Mouse (Mus musculus) MEL (cell line): ENCODE measurements at regions not wholly inside any gene's neighbourhood (a gene's known extent, or its start where the extent isn't known, plus 50 kb on each side); places are given as distances from the start of the nearest gene placed in this dataset.
"Not testable (repeated sequence)": the region's sequence is repeated elsewhere in the genome, so short reads cannot be mapped to it uniquely, and the experiment has no call there.

Source experiments
- DNase-seq: peaks from one replicate; pipeline ENCODE4 v3.0.0; 2011; ENCODE audit warnings: low read depth, low spot score
- H3K27ac ChIP-seq: 2 replicates; pipeline ENCODE4 v1.5.1; 2012; ENCODE audit warnings: low read depth, mild to moderate bottlenecking, control low read depth, low read length, moderate library complexity; ENCODE audit not compliant: control insufficient read depth
- H3K27me3 ChIP-seq, 2 experiments: fragments of 150-350 bp in 1 of 2; sonication (generic) in 1 of 2; 2 replicates each; pipeline ENCODE4 v1.6.1; 2012; ENCODE audit warnings: low read length in 2 of 2, mild to moderate bottlenecking in 2 of 2, improper control_type of control experiment in 1 of 2, moderate library complexity in 1 of 2; ENCODE audit not compliant: insufficient read depth in 2 of 2, control insufficient read depth in 1 of 2
- H3K36me3 ChIP-seq, 2 experiments: 2 replicates each; pipeline ENCODE4 v1.6.1; 2012 to 2014; ENCODE audit warnings: low read length in 2 of 2, improper control_type of control experiment in 1 of 2, inconsistent platforms in 1 of 2, mild to moderate bottlenecking in 1 of 2; ENCODE audit not compliant: insufficient read depth in 2 of 2, control insufficient read depth in 1 of 2
- H3K4me1 ChIP-seq, 2 experiments: fragments of 150-350 bp in 1 of 2; sonication (generic) in 1 of 2; 2 replicates each; pipeline ENCODE4 v1.6.1; 2012; ENCODE audit warnings: low read length in 2 of 2, improper control_type of control experiment in 1 of 2, mild to moderate bottlenecking in 1 of 2; ENCODE audit not compliant: insufficient read depth in 2 of 2, control insufficient read depth in 1 of 2
- H3K4me3 ChIP-seq, 2 experiments: fragments of 150-350 bp in 1 of 2; sonication (generic) in 1 of 2; 2 replicates each; pipeline ENCODE4 v1.5.1; 2012; ENCODE audit warnings: low read depth in 2 of 2, low read length in 2 of 2, mild to moderate bottlenecking in 2 of 2, moderate library complexity in 2 of 2, control low read depth in 1 of 2, improper control_type of control experiment in 1 of 2; ENCODE audit not compliant: control insufficient read depth in 1 of 2, insufficient read depth in 1 of 2
- H3K79me2 ChIP-seq: 2 replicates; pipeline ENCODE4 v1.6.1; 2012; ENCODE audit warnings: mild to moderate bottlenecking, low read length, moderate library complexity; ENCODE audit not compliant: control insufficient read depth, poor library complexity, insufficient read depth
- H3K9ac ChIP-seq: 2 replicates; pipeline ENCODE4 v1.6.1; 2012; ENCODE audit warnings: low read depth, mild to moderate bottlenecking, control low read depth, low read length, moderate library complexity; ENCODE audit not compliant: control insufficient read depth, poor library complexity, severe bottlenecking
- H3K9me3 ChIP-seq: fragments of 150-350 bp; sonication (generic); replicated peaks from 2 replicates; pipeline ENCODE4 v1.6.1; 2012; ENCODE audit warnings: mild to moderate bottlenecking, low read length, improper control_type of control experiment, moderate library complexity; ENCODE audit not compliant: insufficient read depth
- CTCF ChIP-seq, 3 experiments: IDR thresholded peaks in 2 of 3; conservative IDR thresholded peaks in 1 of 3; 2 replicates each; pipeline ENCODE4 v1.5.1; 2011 to 2012; ENCODE audit warnings: low read length in 3 of 3, low read depth in 2 of 3, mild to moderate bottlenecking in 2 of 3, improper control_type of control experiment in 1 of 3, inconsistent platforms in 1 of 3, mixed read lengths in 1 of 3, moderate library complexity in 1 of 3; ENCODE audit not compliant: control insufficient read depth in 1 of 3, insufficient read depth in 1 of 3, poor library complexity in 1 of 3, severe bottlenecking in 1 of 3
- POLR2AphosphoS2 ChIP-seq: IDR thresholded peaks from 2 replicates; pipeline ENCODE4 v1.6.1; 2011; ENCODE audit warnings: low read length, improper control_type of control experiment
- SMC3 ChIP-seq: IDR thresholded peaks from 2 replicates; pipeline ENCODE4 v1.6.1; 2011; ENCODE audit warnings: low read depth, low read length, improper control_type of control experiment

DNA sequence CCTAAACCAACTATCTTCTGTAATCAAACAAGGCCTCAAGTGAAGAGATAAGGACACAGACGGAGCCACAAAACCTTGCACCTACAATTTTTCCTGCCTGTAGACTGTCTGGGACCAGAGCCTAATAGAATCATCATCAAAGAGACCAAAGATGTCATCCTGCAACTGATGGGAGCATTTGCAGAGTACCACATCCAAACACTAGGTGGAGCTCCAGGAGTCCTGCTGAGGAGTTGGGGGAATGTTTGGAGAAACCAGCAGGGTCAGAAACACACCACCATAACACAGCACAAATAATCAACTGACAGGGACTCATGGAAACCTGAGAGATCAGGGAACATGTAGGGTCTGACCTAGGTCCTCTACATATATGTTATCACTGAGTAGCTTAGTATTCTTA lies 160.9 kb downstream of the Gm6760 start:
- H3K27ac ChIP-seq = no peak overlapping the region
- TF ChIP-seq CTCF (IDR thresholded peaks at IDR 0.05 in 2 of 3, conservative IDR thresholded peaks at IDR 0.05 in 1 of 3; ENCODE audit: control insufficient read depth in 1 of 3, insufficient read depth in 1 of 3, low read depth in 2 of 3, low read length in 3 of 3, poor library complexity in 1 of 3, severe bottlenecking in 1 of 3) = peak; percentile 13 to 22 (median 18); a peak in 2 of 6 replicates
- peak; percentile 22; the same call in 1 of the 2 replicates for TF ChIP-seq SMC3
- TF ChIP-seq POLR2AphosphoS2 = no peak

GRCm38 (mm10) chrX:63972386-63972785 lies 179.6 kb downstream of the Gm6760 start:
- H3K79me2 ChIP-seq, H3K36me3 ChIP-seq, H3K9me3 ChIP-seq, DNase-seq, H3K27ac ChIP-seq, H3K4me1 ChIP-seq, H3K27me3 ChIP-seq, H3K4me3 ChIP-seq, H3K9ac ChIP-seq: not testable (repeated sequence)

More for the DNA sequence above, 160.9 kb downstream of the Gm6760 start:
- Histone ChIP-seq H3K4me1 (no peaks in the 10 kb centered on the region), H3K36me3 (no peaks in the 10 kb centered on the region), H3K9ac (no peak overlapping the region), H3K9me3 (no peaks in the 10 kb centered on the region), H3K27me3 (no peaks in the 10 kb centered on the region), H3K4me3 (no peak overlapping the region), H3K79me2 (no peaks in the 10 kb centered on the region)
- DNase-seq = peak; percentile 1
